Mouse (Mus musculus) hindbrain, embryonic 14.5 days (tissue): Measurements from ENCODE around the gene Vegfc. TPM values are rescaled to one million over a fixed set of nuclear protein-coding genes. Genes with fewer than 3 reads are reported as not detected.

ENCODE experiments used
- ATAC-seq: fragments of 200-750 bp; cut with Nextera tagmentation; 2 replicates; pipeline ENCODE4 v1.8.0; 2017; ENCODE audit warnings: moderate number of reproducible peaks, mild to moderate bottlenecking, moderate TSS enrichment, moderate library complexity; ENCODE audit not compliant: low FRiP score
- DNase-seq: peaks from one replicate; pipeline ENCODE4 v3.0.0-alpha.2; 2015; ENCODE audit warnings: low spot score
- H3K27ac ChIP-seq: fragments of 300-500 bp; sonication (generic); 2 replicates; pipeline ENCODE4 v1.5.1; 2014; ENCODE audit warnings: mild to moderate bottlenecking, moderate library complexity
- H3K27me3 ChIP-seq: fragments of 300-500 bp; sonication (generic); 2 replicates; pipeline ENCODE4 v1.6.1; 2014; ENCODE audit warnings: mild to moderate bottlenecking, low read length, mixed read lengths; ENCODE audit not compliant: control insufficient read depth, insufficient read depth
- H3K36me3 ChIP-seq: fragments of 300-500 bp; sonication (generic); replicated peaks from 2 replicates; pipeline ENCODE4 v1.6.1; 2014; ENCODE audit not compliant: control insufficient read depth, insufficient read depth
- H3K4me1 ChIP-seq: fragments of 300-500 bp; sonication (generic); replicated peaks from 2 replicates; pipeline ENCODE4 v1.6.1; 2014; ENCODE audit warnings: antibody characterized with exemption, low read length, mixed read lengths; ENCODE audit not compliant: control insufficient read depth, insufficient read depth
- H3K4me2 ChIP-seq: fragments of 300-500 bp; sonication (generic); replicated peaks from 2 replicates; pipeline ENCODE4 v1.6.1; 2014; ENCODE audit warnings: mild to moderate bottlenecking, moderate library complexity
- H3K4me3 ChIP-seq: fragments of 300-500 bp; sonication (generic); replicated peaks from 2 replicates; pipeline ENCODE4 v1.5.1; 2014; ENCODE audit warnings: mild to moderate bottlenecking, low read length
- H3K9ac ChIP-seq: fragments of 300-500 bp; sonication (generic); 2 replicates; pipeline ENCODE4 v1.6.1; 2014
- H3K9me3 ChIP-seq: fragments of 300-500 bp; sonication (generic); 2 replicates; pipeline ENCODE4 v1.6.1; 2016; ENCODE audit warnings: low read length; ENCODE audit not compliant: control insufficient read depth
- WGBS: fragments of 180-500 bp; shearing (Covaris S2); extraction: QIAGEN DNeasy Blood & Tissue Kit; methylation state at CpG from one replicate; pipeline ENCODE4 v1.1.7; 2014; 5-methylcytosine and 5-hydroxymethylcytosine counted together
- polyA plus RNA-seq: library from polyadenylated mRNA; unstranded; fragments of >200 nt; fragmentation: Nextera tagmentation; extraction: Ambion mirVana; gene quantifications from 2 replicates; pipeline ENCODE4 v1.2.1, GENCODE M21; 2014

Gene Vegfc
- polyA plus RNA-seq, 1 experiment from 2014 or later: 5.2 TPM

- Histone ChIP-seq H3K9me3 (no peaks in the 10 kb centered on the region), H3K4me1 (no peaks in the 10 kb centered on the region), H3K9ac (no peak overlapping the region), H3K36me3 (no peaks in the 10 kb centered on the region), H3K27me3 (no peaks in the 10 kb centered on the region), H3K4me3 (0 out of 2 replicates have a peak overlapping the region, but pooled peaks have one; percentile 1), H3K27ac (no peak overlapping the region), H3K4me2 (peak overlapping the region; percentile 19)
- ATAC-seq (no peak), DNase-seq (no peak)
- 62% methylated on average over 11 of the region's 11 CpGs for WGBS
Measured at GRCm38 (mm10) chr8:54079001-54079400, 1.6 kb downstream of the Vegfc start.

GRCm38 (mm10) chr8:54079601-54080000 is 2.2 kb downstream of the Vegfc start:
- no peaks in the 10 kb centered on the region for H3K9me3 ChIP-seq
- no peaks in the 10 kb centered on the region for H3K36me3 ChIP-seq
- no peak for DNase-seq
- H3K27ac ChIP-seq: no peak overlapping the region
- no peak overlapping the region for H3K4me3 ChIP-seq
- no peaks in the 10 kb centered on the region for H3K4me1 ChIP-seq
- no peak overlapping the region for H3K4me2 ChIP-seq
- no peak overlapping the region for H3K9ac ChIP-seq
- H3K27me3 ChIP-seq: no peaks in the 10 kb centered on the region
- no peak for ATAC-seq

GRCm38 (mm10) chr8:54085896-54086295 is 8.5 kb downstream of the Vegfc start:
- ATAC-seq: no peak
- no peak overlapping the region for H3K4me2 ChIP-seq

GRCm38 (mm10) chr8:54087114-54087513 is 9.7 kb downstream of the Vegfc start:
- H3K4me1 ChIP-seq: no peaks in the 10 kb centered on the region
- H3K36me3 ChIP-seq: no peaks in the 10 kb centered on the region
- DNase-seq: no peak
- no peaks in the 10 kb centered on the region for H3K9me3 ChIP-seq
- H3K27ac ChIP-seq: no peak overlapping the region
- no peak overlapping the region for H3K9ac ChIP-seq
- no peaks in the 10 kb centered on the region for H3K27me3 ChIP-seq
- WGBS: 91% methylated on average over 2 of the region's 2 CpGs
- H3K4me3 ChIP-seq: no peak overlapping the region
- ATAC-seq: no peak
- no peak overlapping the region for H3K4me2 ChIP-seq

More at GRCm38 (mm10) chr8:54085896-54086295, 8.5 kb downstream of the Vegfc start:
- Histone ChIP-seq H3K36me3 (no peaks in the 10 kb centered on the region), H3K9me3 (no peaks in the 10 kb centered on the region), H3K27ac (no peak overlapping the region), H3K27me3 (no peaks in the 10 kb centered on the region), H3K4me1 (no peaks in the 10 kb centered on the region), H3K4me3 (no peak overlapping the region), H3K9ac (no peak overlapping the region)
- no peak for DNase-seq
- WGBS: 88% methylated on average over 6 of the region's 6 CpGs

- H3K27me3 ChIP-seq: no peaks in the 10 kb centered on the region
- 54% methylated on average over 4 of the region's 4 CpGs for WGBS
- no peak for ATAC-seq
- no peak overlapping the region for H3K4me2 ChIP-seq
- no peak for DNase-seq
- no peaks in the 10 kb centered on the region for H3K36me3 ChIP-seq
- H3K4me3 ChIP-seq: no peak overlapping the region
- H3K9ac ChIP-seq: no peak overlapping the region
- no peaks in the 10 kb centered on the region for H3K9me3 ChIP-seq
- H3K4me1 ChIP-seq: no peaks in the 10 kb centered on the region
- H3K27ac ChIP-seq: no peak overlapping the region
Measured at GRCm38 (mm10) chr8:54089204-54089603, 11.8 kb downstream of the Vegfc start.

- 86% methylated on average over 2 of the region's 2 CpGs for WGBS
- no peak for DNase-seq
- Histone ChIP-seq H3K4me2 (no peak overlapping the region), H3K27me3 (no peaks in the 10 kb centered on the region), H3K36me3 (no peaks in the 10 kb centered on the region), H3K9ac (no peak overlapping the region), H3K4me3 (no peak overlapping the region), H3K4me1 (no peaks in the 10 kb centered on the region), H3K27ac (no peak overlapping the region), H3K9me3 (no peaks in the 10 kb centered on the region)
- ATAC-seq: no peak
Measured at GRCm38 (mm10) chr8:54089901-54090300, 12.5 kb downstream of the Vegfc start.

GRCm38 (mm10) chr8:54100058-54100457 is 22.7 kb downstream of the Vegfc start:
- no peaks in the 10 kb centered on the region for H3K9me3 ChIP-seq
- DNase-seq (no peak), ATAC-seq (no peak)
- no peaks in the 10 kb centered on the region for H3K4me1 ChIP-seq
- H3K27ac ChIP-seq: no peak overlapping the region
- H3K4me2 ChIP-seq: no peak overlapping the region
- H3K27me3 ChIP-seq: no peaks in the 10 kb centered on the region
- WGBS: 48% methylated on average over 6 of the region's 6 CpGs
- no peaks in the 10 kb centered on the region for H3K36me3 ChIP-seq
- no peak overlapping the region for H3K9ac ChIP-seq
- no peak overlapping the region for H3K4me3 ChIP-seq

GRCm38 (mm10) chr8:54114581-54114980 is 37.2 kb downstream of the Vegfc start:
- Histone ChIP-seq H3K9me3 (no peaks in the 10 kb centered on the region), H3K4me2 (no peak overlapping the region), H3K9ac (no peak overlapping the region), H3K27ac (no peak overlapping the region), H3K36me3 (no peaks in the 10 kb centered on the region), H3K4me1 (no peaks in the 10 kb centered on the region), H3K4me3 (no peak overlapping the region), H3K27me3 (no peaks in the 10 kb centered on the region)
- DNase-seq (no peak), ATAC-seq (no peak)
- 74% methylated on average over 3 of the region's 3 CpGs for WGBS

- H3K4me1 ChIP-seq: no peaks in the 10 kb centered on the region
- no peak for ATAC-seq
- DNase-seq: no peak
Measured at GRCm38 (mm10) chr8:54120115-54120514, 42.7 kb downstream of the Vegfc start.

GRCm38 (mm10) chr8:54121942-54122341 is 44.5 kb downstream of the Vegfc start:
- no peaks in the 10 kb centered on the region for H3K27me3 ChIP-seq
- DNase-seq (no peak), ATAC-seq (no peak)
- 84% methylated on average over 3 of the region's 3 CpGs for WGBS
- no peak overlapping the region for H3K4me2 ChIP-seq
- no peaks in the 10 kb centered on the region for H3K9me3 ChIP-seq
- H3K4me1 ChIP-seq: no peaks in the 10 kb centered on the region
- H3K9ac ChIP-seq: no peak overlapping the region
- no peak overlapping the region for H3K27ac ChIP-seq
- no peak overlapping the region for H3K4me3 ChIP-seq
- no peaks in the 10 kb centered on the region for H3K36me3 ChIP-seq

More at GRCm38 (mm10) chr8:54120115-54120514, 42.7 kb downstream of the Vegfc start:
- no peak overlapping the region for H3K27ac ChIP-seq
- H3K36me3 ChIP-seq: no peaks in the 10 kb centered on the region
- no peaks in the 10 kb centered on the region for H3K27me3 ChIP-seq
- no peak overlapping the region for H3K4me2 ChIP-seq
- H3K9me3 ChIP-seq: no peaks in the 10 kb centered on the region
- 72% methylated on average over 7 of the region's 7 CpGs for WGBS
- H3K9ac ChIP-seq: no peak overlapping the region
- no peak overlapping the region for H3K4me3 ChIP-seq
